Mouse (Mus musculus) left cerebral cortex, adult 8-10 months (tissue): ENCODE data around the gene Hook2. TPM values are rescaled to one million over a fixed set of nuclear protein-coding genes. Genes with fewer than 3 reads are reported as not detected.

Experiments
- DNase-seq, 2 experiments: peaks; one replicate each; pipeline ENCODE4 v3.0.0; 2022; ENCODE audit warnings: low spot score in 2 of 2
- total RNA-seq, 4 experiments: library from RNA; stranded (reverse); gene quantifications; 2 replicates each; pipeline ENCODE4 v1.2.4; 2022

The Hook2 gene
- 10 to 100 TPM in 2 of 4 experiments, 1 to 10 TPM in 2; 9.0 to 13.0 (median 10.3) TPM for total RNA-seq

GRCm38 (mm10) chr8:84990349-84990748 lies at the start of gene Hook2:
TSS of gene Hook2 (plus strand) at chr8:84990603.
- DNase-seq: peak; percentile 92 to 95

- DNase-seq: no peak
These were observed 46.7 kb upstream of the Hook2 start for GRCm38 (mm10) chr8:84943699-84944098.

- peak in 1 of 2 experiments; percentile 77 for DNase-seq
These were observed 45.8 kb upstream of the Hook2 start for GRCm38 (mm10) chr8:84944478-84945160.

- peak in 1 of 2 experiments; percentile 89 for DNase-seq
These were observed 45.2 kb upstream of the Hook2 start for GRCm38 (mm10) chr8:84945235-84945632.

GRCm38 (mm10) chr8:84945633-84946527 lies 44.5 kb upstream of the Hook2 start:
- DNase-seq: no peak

GRCm38 (mm10) chr8:84946528-84947240 lies 43.7 kb upstream of the Hook2 start, which contains the start of gene Rtbdn:
TSS of gene Rtbdn (plus strand) at chr8:84946991.
- no peak for DNase-seq

- DNase-seq: no peak
These were observed 43.2 kb upstream of the Hook2 start for GRCm38 (mm10) chr8:84947241-84947545.

- DNase-seq: no peak
These were observed 40.6 kb upstream of the Hook2 start for GRCm38 (mm10) chr8:84949753-84950152.

GRCm38 (mm10) chr8:84952612-84953255 lies 37.7 kb upstream of the Hook2 start:
- DNase-seq: no peak

GRCm38 (mm10) chr8:84956768-84957167 lies 33.6 kb upstream of the Hook2 start:
- no peak for DNase-seq

- DNase-seq: no peak
These were observed 30.6 kb upstream of the Hook2 start for GRCm38 (mm10) chr8:84959811-84960210.

GRCm38 (mm10) chr8:84963952-84964351 lies 26.5 kb upstream of the Hook2 start:
- no peak for DNase-seq

GRCm38 (mm10) chr8:84965731-84966291 lies 24.6 kb upstream of the Hook2 start:
- DNase-seq: peak; percentile 80 to 94

GRCm38 (mm10) chr8:84966603-84967002 lies 23.8 kb upstream of the Hook2 start:
- DNase-seq: no peak

GRCm38 (mm10) chr8:84967532-84968304 lies 22.7 kb upstream of the Hook2 start:
- DNase-seq: no peak

GRCm38 (mm10) chr8:84968650-84969049 lies 21.8 kb upstream of the Hook2 start:
- no peak for DNase-seq

- DNase-seq: peak; percentile 51 to 56
These were observed 20.9 kb upstream of the Hook2 start, which contains the start of the genes Gm49661, Prdx2 and Rnaseh2a for GRCm38 (mm10) chr8:84969241-84970134. TSS of gene Gm49661 (minus strand) at chr8:84969433. TSS of gene Prdx2 (plus strand) at chr8:84969587. TSS of gene Rnaseh2a (minus strand) at chr8:84969767.

GRCm38 (mm10) chr8:84970135-84970790 lies 20.1 kb upstream of the Hook2 start:
- DNase-seq: no peak
